Comparison of ENCODE assay signal across 9 mouse cellular contexts in genomic region chr15:27596463-27597140, GRCm38 (mm10). TPM values are rescaled to one million over a fixed set of nuclear protein-coding genes. Genes with fewer than 3 reads are reported as not detected.
A peak's percentile ranks its signal among the peaks of the same experiment; 100 is the strongest.
DNase-seq lines count a peak whose midpoint lies in the region; ATAC-seq and TF ChIP-seq lines count a peak whose summit lies in the region.
"Had no signal": no experiment of that assay in that cellular context is flagged by ENCODE, and none has a peak within 500 bp of the region (broad histone marks: within the 10 kb centered on the region; RNA-seq: fewer than 3 reads in every experiment).

No protein-coding gene starts in this region.

- no peak for ATAC-seq in hindbrain, embryonic 13.5 days (ENCODE audit: low FRiP score)
- no peak for ATAC-seq in embryonic facial prominence, embryonic 15.5 days (ENCODE audit: insufficient number of reproducible peaks, low FRiP score, low TSS enrichment, low read depth)
- ATAC-seq in megakaryocyte, adult 5-6 weeks (ENCODE audit: poor library complexity, severe bottlenecking), result peak; percentile 92

- H3K27ac ChIP-seq in hindbrain, embryonic 10.5 days, result peak overlapping the region; percentile 35; the same call in 1 of the 2 replicates
- no peak overlapping the region for H3K27ac ChIP-seq in hindbrain, embryonic 13.5 days
- peak overlapping the region; percentile 30; the same call in 1 of the 2 replicates for H3K27ac ChIP-seq in embryonic facial prominence, embryonic 15.5 days (replicated peaks)
- H3K27ac ChIP-seq: liver, embryonic 14.5 days had no signal

- no peak overlapping the region for H3K4me2 ChIP-seq in hindbrain, embryonic 13.5 days
- H3K4me2 ChIP-seq in embryonic facial prominence, embryonic 15.5 days (replicated peaks), result no peak overlapping the region

- DNase-seq in hindbrain, embryonic 10.5 days (ENCODE audit: low spot score), result no peak
- no peak for DNase-seq in embryo, embryonic 9.5 days (ENCODE audit: extremely low spot score)
- no peak for DNase-seq in cerebellum, adult 18-20 months
- no peak for DNase-seq in ovary, postnatal 36 days (ENCODE audit: low spot score)

- H3K27me3 ChIP-seq in hindbrain, embryonic 10.5 days (ENCODE audit: insufficient read depth, poor library complexity, severe bottlenecking), result no peaks in the 10 kb centered on the region
- no peaks in the 10 kb centered on the region for H3K27me3 ChIP-seq in hindbrain, embryonic 13.5 days
- no peaks in the 10 kb centered on the region for H3K27me3 ChIP-seq in C2C12 (ENCODE audit: control insufficient read depth, insufficient read depth, insufficient read length)
- no peaks in the 10 kb centered on the region for H3K27me3 ChIP-seq in embryonic facial prominence, embryonic 15.5 days

- H3K9ac ChIP-seq in hindbrain, embryonic 13.5 days, result no peak overlapping the region
- H3K9ac ChIP-seq in embryonic facial prominence, embryonic 15.5 days, result no peak overlapping the region
- H3K9ac ChIP-seq: liver, embryonic 14.5 days had no signal

- no peak overlapping the region for H3ac ChIP-seq in C2C12 (ENCODE audit: control insufficient read depth, insufficient read length, low read depth)

- peaks cover 19% of the 10 kb centered on the region for H3K79me2 ChIP-seq in C2C12 (ENCODE audit: control insufficient read depth, insufficient read depth)

- 85% methylated on average over 3 of the region's 3 CpGs for WGBS in hindbrain, embryonic 10.5 days
- 80% methylated on average over 3 of the region's 3 CpGs for WGBS in hindbrain, embryonic 13.5 days
- 66% methylated on average over 3 of the region's 3 CpGs for WGBS in embryonic facial prominence, embryonic 15.5 days

- peaks cover 69% of the 10 kb centered on the region for H3K36me3 ChIP-seq in hindbrain, embryonic 10.5 days
- peaks cover 42% of the 10 kb centered on the region for H3K36me3 ChIP-seq in hindbrain, embryonic 13.5 days
- H3K36me3 ChIP-seq in C2C12 (ENCODE audit: control insufficient read depth, insufficient read depth), result peaks cover 97% of the 10 kb centered on the region
- peaks cover 35% of the 10 kb centered on the region for H3K36me3 ChIP-seq in embryonic facial prominence, embryonic 15.5 days

- peaks cover 2% of the 10 kb centered on the region for H3K79me3 ChIP-seq in C2C12 (ENCODE audit: low read depth)

- H3K4me1 ChIP-seq in hindbrain, embryonic 10.5 days (replicated peaks), result peaks cover 19% of the 10 kb centered on the region
- peaks cover 14% of the 10 kb centered on the region for H3K4me1 ChIP-seq in hindbrain, embryonic 13.5 days (replicated peaks)
- peaks cover 7% of the 10 kb centered on the region for H3K4me1 ChIP-seq in embryonic facial prominence, embryonic 15.5 days

- H3K4me3 ChIP-seq in hindbrain, embryonic 10.5 days, result no peak overlapping the region
- no peak overlapping the region for H3K4me3 ChIP-seq in hindbrain, embryonic 13.5 days
- no peak overlapping the region for H3K4me3 ChIP-seq in C2C12 (ENCODE audit: insufficient read depth, poor library complexity, severe bottlenecking)
- no peak overlapping the region for H3K4me3 ChIP-seq in embryonic facial prominence, embryonic 15.5 days (replicated peaks)

- TF ChIP-seq CTCF in C2C12 (IDR thresholded peaks at IDR 0.05; ENCODE audit: control insufficient read depth, insufficient read depth, insufficient read length), result no peak

- no peaks in the 10 kb centered on the region for H3K9me3 ChIP-seq in hindbrain, embryonic 10.5 days
- H3K9me3 ChIP-seq in hindbrain, embryonic 13.5 days, result no peaks in the 10 kb centered on the region
- no peaks in the 10 kb centered on the region for H3K9me3 ChIP-seq in embryonic facial prominence, embryonic 15.5 days (replicated peaks)

TF ChIP-seq in C2C12, 6 proteins besides CTCF, POLR2A, EP300 and RAD21:
- TF ChIP-seq USF1 (IDR thresholded peaks at IDR 0.05; ENCODE audit: low read depth) (peak; percentile 92), FOSL1 (IDR thresholded peaks at IDR 0.05; ENCODE audit: insufficient read depth, low read length, poor library complexity, severe bottlenecking) (no peak)

RNA-seq across cellular contexts. Expression of gene Otulin, which starts 33.9 kb away (rescaled TPM):
- 28.1 TPM in 2 replicates for polyA plus RNA-seq in hindbrain, embryonic 10.5 days (2016; fragmentation: Nextera tagmentation; extraction: Ambion mirVana)
- polyA plus RNA-seq in hindbrain, embryonic 13.5 days (2015; fragmentation: Nextera tagmentation; extraction: Ambion mirVana), result 23.1 and 24.1 TPM in 2 replicates
- 48.8 TPM for polyA plus RNA-seq in C2C12 (2012; fragmentation: generic; extraction: Trizol)
- polyA plus RNA-seq in embryonic facial prominence, embryonic 15.5 days (2015; fragmentation: Nextera tagmentation; extraction: Ambion mirVana), result 29.7 and 34.8 TPM in 2 replicates
- total RNA-seq in megakaryocyte, adult 5-6 weeks (2015), result 69.0 and 83.8 TPM in 2 replicates
- total RNA-seq in megakaryocyte, adult 5-6 weeks (2017), result 40.1 and 40.6 TPM in 2 replicates
